8 mouse cellular contexts compared by ENCODE assay signal in the genomic region with DNA sequence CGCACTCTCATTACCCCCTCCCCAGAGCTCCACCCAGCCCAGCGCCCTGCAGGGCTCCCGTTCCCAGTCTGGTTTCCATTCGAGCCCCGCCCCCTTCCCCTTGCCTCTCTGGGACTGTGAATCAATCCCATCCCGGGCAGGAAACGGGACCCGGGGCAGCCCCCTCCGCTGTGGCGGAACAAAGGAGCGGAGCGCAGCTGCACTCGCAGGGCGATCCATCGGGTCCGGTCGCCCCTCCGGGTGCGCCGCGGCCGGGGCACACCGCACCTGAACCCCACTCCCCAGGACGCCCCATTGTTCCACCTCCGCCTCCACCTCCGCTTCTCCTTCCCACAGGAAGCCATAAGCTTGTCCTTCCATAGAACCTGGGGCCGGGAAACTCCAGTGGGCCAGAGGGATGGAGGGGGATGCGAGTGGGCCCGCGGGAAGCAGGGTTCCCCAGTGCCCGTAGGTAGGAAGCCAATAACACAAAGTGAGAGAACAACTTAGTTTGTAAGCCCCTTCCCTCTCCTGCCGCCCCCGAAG. TPM values are rescaled to one million over a fixed set of nuclear protein-coding genes. Genes with fewer than 3 reads are reported as not detected.
DNase-seq lines count a peak whose midpoint lies in the region; ATAC-seq and TF ChIP-seq lines count a peak whose summit lies in the region.

No protein-coding gene starts in this region.

- H3K9ac ChIP-seq in heart, postnatal 0 days (replicated peaks; ENCODE audit: low read depth, low read length): peak overlapping the region; percentile 78

- DNase-seq in adrenal gland, adult 2 months: peak; percentile 86
- peak; percentile 90 for DNase-seq in forebrain, embryonic 10.5 days (ENCODE audit: extremely low spot score, low spot score)
- DNase-seq in heart, postnatal 0 days (ENCODE audit: low spot score): peak; percentile 65
- peak; percentile 91 for DNase-seq in kidney, postnatal 25 days
- DNase-seq in lung, postnatal 10 days: peak; percentile 94
- DNase-seq in retina, embryonic 14.5 days (ENCODE audit: low spot score): peak; percentile 85
- DNase-seq in urinary bladder, postnatal 4 days (ENCODE audit: low spot score in 2 of 2): peak; percentile 59 to 79

- H3K27me3 ChIP-seq in C2C12 (ENCODE audit: control insufficient read depth, insufficient read depth, insufficient read length): no peaks in the 10 kb centered on the region
- H3K27me3 ChIP-seq in forebrain, embryonic 10.5 days (ENCODE audit: poor library complexity, severe bottlenecking): peaks cover 17% of the 10 kb centered on the region
- H3K27me3 ChIP-seq in heart, postnatal 0 days (ENCODE audit: control insufficient read depth, insufficient read depth, low read length): no peaks in the 10 kb centered on the region

- no peaks in the 10 kb centered on the region for H3K9me3 ChIP-seq in forebrain, embryonic 10.5 days
- H3K9me3 ChIP-seq in heart, postnatal 0 days (replicated peaks; ENCODE audit: control insufficient read depth, low read length): no peaks in the 10 kb centered on the region

- peak overlapping the region; percentile 93 for H3K4me2 ChIP-seq in heart, postnatal 0 days (ENCODE audit: low read depth, low read length)

- under 1% methylated on average over 33 of the region's 33 CpGs for WGBS in forebrain, embryonic 10.5 days
- 0% methylated on average over 33 of the region's 33 CpGs for WGBS in heart, postnatal 0 days

- H3K4me1 ChIP-seq in forebrain, embryonic 10.5 days: peaks cover 45% of the 10 kb centered on the region
- H3K4me1 ChIP-seq in heart, postnatal 0 days (ENCODE audit: control insufficient read depth, insufficient read depth): peaks cover 11% of the 10 kb centered on the region; the same call in 1 of the 2 replicates

- peak overlapping the region; percentile 78 for H3ac ChIP-seq in C2C12 (ENCODE audit: control insufficient read depth, insufficient read length, low read depth)

- H3K27ac ChIP-seq in forebrain, embryonic 10.5 days: peak overlapping the region; percentile 99
- peak overlapping the region; percentile 88 for H3K27ac ChIP-seq in heart, postnatal 0 days (ENCODE audit: low read depth)

- TF ChIP-seq CTCF in C2C12 (IDR thresholded peaks at IDR 0.05; ENCODE audit: control insufficient read depth, insufficient read depth, insufficient read length): no peak
- no peak for TF ChIP-seq CTCF in heart, postnatal 0 days (IDR thresholded peaks at IDR 0.05; ENCODE audit: low read depth)

- no peak for TF ChIP-seq EP300 in heart, postnatal 0 days (IDR thresholded peaks at IDR 0.05; ENCODE audit: low read depth)

- H3K36me3 ChIP-seq in C2C12 (ENCODE audit: control insufficient read depth, insufficient read depth): no peaks in the 10 kb centered on the region
- peaks cover 13% of the 10 kb centered on the region for H3K36me3 ChIP-seq in forebrain, embryonic 10.5 days (replicated peaks)
- H3K36me3 ChIP-seq in heart, postnatal 0 days (replicated peaks; ENCODE audit: control insufficient read depth, insufficient read depth, low read length): 0 out of 2 replicates have a peak, but pooled peaks cover under 1% of the 10 kb centered on the region

- ATAC-seq in heart, postnatal 0 days (ENCODE audit: insufficient read depth, low read depth): peak; percentile 75

- H3K4me3 ChIP-seq in C2C12 (ENCODE audit: insufficient read depth, poor library complexity, severe bottlenecking): peak overlapping the region; percentile 43
- H3K4me3 ChIP-seq in forebrain, embryonic 10.5 days: peak overlapping the region; percentile 89
- H3K4me3 ChIP-seq in heart, postnatal 0 days (ENCODE audit: low read depth, low read length): peak overlapping the region; percentile 73

- H3K79me2 ChIP-seq in C2C12 (ENCODE audit: control insufficient read depth, insufficient read depth): peaks cover 13% of the 10 kb centered on the region

- peaks cover 2% of the 10 kb centered on the region for H3K79me3 ChIP-seq in C2C12 (ENCODE audit: low read depth)

TF ChIP-seq in C2C12, 6 proteins besides CTCF, POLR2A, EP300 and RAD21:
- no peak for TF ChIP-seq MYOD1 (IDR thresholded peaks at IDR 0.05; ENCODE audit: control insufficient read depth, insufficient read length, low read depth)
- no peak for TF ChIP-seq MAX (IDR thresholded peaks at IDR 0.05)
- TF ChIP-seq USF1 (IDR thresholded peaks at IDR 0.05; ENCODE audit: low read depth): no peak
- TF ChIP-seq CEBPB (IDR thresholded peaks at IDR 0.05; ENCODE audit: low read depth): no peak
- TF ChIP-seq MYOG (IDR thresholded peaks at IDR 0.05; ENCODE audit: control insufficient read depth, extremely low read depth, insufficient read length): no peak
- TF ChIP-seq FOSL1 (IDR thresholded peaks at IDR 0.05; ENCODE audit: insufficient read depth, low read length, poor library complexity, severe bottlenecking): no peak

RNA-seq across cellular contexts. Expression of a gene that starts 0.8 kb away (rescaled TPM):
- polyA plus RNA-seq in C2C12 (2012; fragmentation: generic; extraction: Trizol): 2.9 TPM
- 10 to 100 TPM; 43.8 to 50.4 TPM for total RNA-seq in adrenal gland, adult 2 months (2021)
- polyA plus RNA-seq in adrenal gland, adult 2 months (2012; rRNA removed): 7.9 and 11.3 TPM in 2 replicates
- polyA plus RNA-seq in forebrain, embryonic 10.5 days (2016; fragmentation: Nextera tagmentation; extraction: Ambion mirVana): 77.5 and 82.0 TPM in 2 replicates
- 12.6 and 14.0 TPM in 2 replicates for total RNA-seq in heart, postnatal 0 days (2014; rRNA removed; ENCODE audit: low replicate concordance)
- 22.8 and 24.3 TPM in 2 replicates for polyA plus RNA-seq in heart, postnatal 0 days (2015; fragmentation: Nextera tagmentation; extraction: Ambion mirVana)

Comparison
In these comparisons a context has a peak if more than half of its experiments do, and no peak if none do; other contexts are left out.
1. Peak in every context shown above with its lines: DNase-seq, ATAC-seq, H3K4me3 ChIP-seq and H3K27ac ChIP-seq.